In the genomic region with DNA sequence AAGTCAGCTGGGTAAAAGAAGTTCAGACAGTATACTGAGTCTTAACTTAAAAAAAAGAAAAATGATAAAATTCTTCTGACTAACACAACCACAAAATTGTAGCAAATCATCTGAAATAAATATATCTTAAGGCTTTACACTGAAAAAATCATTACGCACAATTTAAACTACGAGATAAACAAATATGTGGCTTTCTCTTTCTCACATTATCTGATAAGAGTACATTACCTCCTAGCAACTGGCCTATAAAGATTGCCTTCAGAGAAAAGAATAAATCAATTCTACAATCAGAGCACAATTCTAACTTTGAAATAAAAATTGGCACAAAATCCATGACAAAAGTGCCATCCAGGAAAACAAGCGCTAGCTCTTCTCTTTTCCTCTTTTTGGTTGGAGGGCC, we compare ENCODE assay signal across 7 mouse cellular contexts. TPM values are rescaled to one million over a fixed set of nuclear protein-coding genes. Genes with fewer than 3 reads are reported as not detected.
A peak's percentile ranks its signal among the peaks of the same experiment; 100 is the strongest.
DNase-seq lines count a peak whose midpoint lies in the region; ATAC-seq lines count a peak whose summit lies in the region.

No protein-coding gene starts in this region.

- H3K4me3 ChIP-seq in lung, embryonic 15.5 days, result peak overlapping the region; percentile 96
- H3K4me3 ChIP-seq in forebrain, embryonic 15.5 days, result peak overlapping the region; percentile 82
- H3K4me3 ChIP-seq in liver, embryonic 11.5 days (ENCODE audit: low read depth, low read length), result peak overlapping the region; percentile 93
- H3K4me3 ChIP-seq in stomach, embryonic 16.5 days (replicated peaks; ENCODE audit: low read length), result peak overlapping the region; percentile 90

- no peak for DNase-seq in lung, postnatal 14 days
- no peak for DNase-seq in liver, embryonic 11.5 days (ENCODE audit: low spot score)
- no peak for DNase-seq in layer of hippocampus, adult 11-12 months (ENCODE audit: low spot score)
- no peak for DNase-seq in left cerebral cortex, adult 11 months (ENCODE audit: low spot score)

- H3K36me3 ChIP-seq in lung, embryonic 15.5 days, result peaks cover 3% of the 10 kb centered on the region
- no peaks in the 10 kb centered on the region for H3K36me3 ChIP-seq in forebrain, embryonic 15.5 days
- H3K36me3 ChIP-seq in liver, embryonic 11.5 days (ENCODE audit: control insufficient read depth, insufficient read depth, low read length), result no peaks in the 10 kb centered on the region
- no peaks in the 10 kb centered on the region for H3K36me3 ChIP-seq in stomach, embryonic 16.5 days (ENCODE audit: control insufficient read depth, insufficient read depth, low read length)

- H3K4me1 ChIP-seq in lung, embryonic 15.5 days, result peaks cover 7% of the 10 kb centered on the region
- H3K4me1 ChIP-seq in forebrain, embryonic 15.5 days, result peaks cover 17% of the 10 kb centered on the region
- H3K4me1 ChIP-seq in liver, embryonic 11.5 days (replicated peaks; ENCODE audit: control insufficient read depth, insufficient read depth, low read length), result peaks cover 2% of the 10 kb centered on the region; the same call in 1 of the 2 replicates
- peaks cover 4% of the 10 kb centered on the region; the same call in 1 of the 2 replicates for H3K4me1 ChIP-seq in stomach, embryonic 16.5 days (ENCODE audit: control insufficient read depth, insufficient read depth, low read length)

- H3K9me3 ChIP-seq in lung, embryonic 15.5 days, result no peaks in the 10 kb centered on the region
- H3K9me3 ChIP-seq in forebrain, embryonic 15.5 days, result no peaks in the 10 kb centered on the region
- H3K9me3 ChIP-seq in liver, embryonic 11.5 days (ENCODE audit: control insufficient read depth, low read length), result no peaks in the 10 kb centered on the region
- no peaks in the 10 kb centered on the region for H3K9me3 ChIP-seq in stomach, embryonic 16.5 days (replicated peaks; ENCODE audit: control insufficient read depth, low read length)

- no peak overlapping the region for H3K27ac ChIP-seq in lung, embryonic 15.5 days
- H3K27ac ChIP-seq in forebrain, embryonic 15.5 days (replicated peaks), result no peak overlapping the region
- H3K27ac ChIP-seq in liver, embryonic 11.5 days (ENCODE audit: low read depth, low read length), result no peak overlapping the region
- H3K27ac ChIP-seq in stomach, embryonic 16.5 days (ENCODE audit: low read length), result no peak overlapping the region

- H3K4me2 ChIP-seq in lung, embryonic 15.5 days, result peak overlapping the region; percentile 71
- peak overlapping the region; percentile 58 for H3K4me2 ChIP-seq in forebrain, embryonic 15.5 days (replicated peaks)
- H3K4me2 ChIP-seq in liver, embryonic 11.5 days, result peak overlapping the region; percentile 83
- peak overlapping the region; percentile 68 for H3K4me2 ChIP-seq in stomach, embryonic 16.5 days (ENCODE audit: low read depth, low read length)

- no peaks in the 10 kb centered on the region for H3K27me3 ChIP-seq in lung, embryonic 15.5 days
- H3K27me3 ChIP-seq in forebrain, embryonic 15.5 days, result no peaks in the 10 kb centered on the region
- no peaks in the 10 kb centered on the region for H3K27me3 ChIP-seq in liver, embryonic 11.5 days (replicated peaks; ENCODE audit: control insufficient read depth, insufficient read depth, low read length)
- H3K27me3 ChIP-seq in stomach, embryonic 16.5 days (ENCODE audit: control insufficient read depth, insufficient read depth, low read length), result no peaks in the 10 kb centered on the region

- peak overlapping the region; percentile 90 for H3K9ac ChIP-seq in lung, embryonic 15.5 days
- H3K9ac ChIP-seq in forebrain, embryonic 15.5 days (replicated peaks), result peak overlapping the region; percentile 63
- no peak overlapping the region for H3K9ac ChIP-seq in liver, embryonic 11.5 days (ENCODE audit: low read depth, low read length)
- peak overlapping the region; percentile 96; the same call in 1 of the 2 replicates for H3K9ac ChIP-seq in stomach, embryonic 16.5 days (ENCODE audit: low read length)

- no peak for ATAC-seq in lung, embryonic 15.5 days (ENCODE audit: borderline replicate concordance, extremely low read depth, low FRiP score, low TSS enrichment)
- ATAC-seq in forebrain, embryonic 15.5 days (replicated peaks), result no peak
- ATAC-seq in liver, embryonic 11.5 days (replicated peaks; ENCODE audit: low FRiP score), result no peak
- no peak for ATAC-seq in stomach, embryonic 16.5 days (ENCODE audit: insufficient read depth, low FRiP score)

- WGBS in lung, embryonic 15.5 days, result 71% methylated on average over 3 of the region's 3 CpGs
- WGBS in forebrain, embryonic 15.5 days, result 80% methylated on average over 3 of the region's 3 CpGs
- WGBS in liver, embryonic 11.5 days, result 69% methylated on average over 3 of the region's 3 CpGs
- 60% methylated on average over 3 of the region's 3 CpGs for WGBS in stomach, embryonic 16.5 days

RNA-seq across cellular contexts. Expression of gene Appl1, which starts 1.9 kb away (rescaled TPM):
- polyA plus RNA-seq in lung, embryonic 15.5 days (2015; fragmentation: Nextera tagmentation; extraction: Ambion mirVana), result 36.1 and 36.3 TPM in 2 replicates
- 65.8 and 66.4 TPM in 2 replicates for polyA plus RNA-seq in forebrain, embryonic 15.5 days (2015; fragmentation: Nextera tagmentation; extraction: Ambion mirVana)
- 13.3 and 14.2 TPM in 2 replicates for polyA plus RNA-seq in liver, embryonic 11.5 days (2014; fragmentation: Nextera tagmentation; extraction: Ambion mirVana)
- 33.3 and 36.5 TPM in 2 replicates for polyA plus RNA-seq in stomach, embryonic 16.5 days (2015; fragmentation: Nextera tagmentation; extraction: Ambion mirVana)

RNA-seq across cellular contexts. Expression of gene Hesx1, which starts 25.1 kb away (rescaled TPM):
- polyA plus RNA-seq in lung, embryonic 15.5 days (2015; fragmentation: Nextera tagmentation; extraction: Ambion mirVana), result not detected in 2 replicates
- not detected in 2 replicates for polyA plus RNA-seq in forebrain, embryonic 15.5 days (2015; fragmentation: Nextera tagmentation; extraction: Ambion mirVana)
- 18.0 and 22.0 TPM in 2 replicates for polyA plus RNA-seq in liver, embryonic 11.5 days (2014; fragmentation: Nextera tagmentation; extraction: Ambion mirVana)
- polyA plus RNA-seq in stomach, embryonic 16.5 days (2015; fragmentation: Nextera tagmentation; extraction: Ambion mirVana), result 0.20 and 0.62 TPM in 2 replicates

Comparison
In these comparisons a context has a peak if more than half of its experiments do, and no peak if none do; other contexts are left out.
1. RNA of gene Hesx1, which starts 25.1 kb away (polyA plus RNA-seq): 18.0 to 22.0 TPM in liver, embryonic 11.5 days; 0.20 to 0.62 TPM in stomach, embryonic 16.5 days, not detected in lung, embryonic 15.5 days and not detected in forebrain, embryonic 15.5 days; every median in the first group is over 10 times any median in the second.
2. Peak in every context shown above with its lines, with median percentiles within 50 percentile points of each other: H3K4me2 ChIP-seq and H3K4me3 ChIP-seq.